Mouse (Mus musculus) cortical plate, adult 2 months (tissue): Measurements from ENCODE around the gene Abcb8.

Experiments
- CTCF ChIP-seq: fragments of 200-500 bp; IDR thresholded peaks from 2 replicates; pipeline ENCODE4 v1.5.1; 2011; ENCODE audit warnings: mild to moderate bottlenecking, control low read depth, low read length; ENCODE audit not compliant: insufficient read depth; ENCODE audit errors: extremely low read depth
- POLR2A ChIP-seq: fragments of 200-500 bp; IDR thresholded peaks from 2 replicates; pipeline ENCODE4 v1.6.1; 2011; ENCODE audit warnings: mild to moderate bottlenecking, low read length, control low read depth; ENCODE audit not compliant: insufficient read depth; ENCODE audit errors: extremely low read depth

- TF ChIP-seq POLR2A (no peak), CTCF (no peak)
These were observed 60.5 kb downstream of the Abcb8 start for GRCm38 (mm10) chr5:24453985-24454303.
